Mouse (Mus musculus) spleen, postnatal 14 days (tissue): ENCODE results near the gene Erich6b.

Source experiments
- DNase-seq, 2 experiments: peaks; one replicate each; pipeline ENCODE4 v3.0.0; 2021 to 2022; ENCODE audit warnings: low spot score in 2 of 2

Gene Erich6b

DNA sequence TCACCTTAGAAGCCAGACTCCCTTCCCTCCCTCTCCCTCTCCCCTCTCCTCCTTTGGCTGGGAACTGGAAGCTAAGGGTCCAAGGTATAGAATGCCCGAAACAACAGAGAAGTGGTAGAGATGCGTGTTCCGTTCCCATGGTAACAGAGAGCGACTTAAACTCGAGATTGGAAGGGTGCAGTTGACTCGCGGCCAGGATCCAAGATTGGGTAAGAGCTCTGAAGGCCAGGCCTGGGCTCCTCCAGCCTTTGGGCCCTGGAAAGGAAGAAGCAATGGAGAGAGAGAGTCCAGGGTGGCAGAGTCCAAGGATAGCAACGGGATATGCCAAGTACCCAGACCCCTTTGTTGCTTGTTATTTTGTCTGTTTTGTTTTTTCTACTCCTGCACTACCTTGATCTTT, at the start of gene Erich6b:
Gene Erich6b (plus strand): TSS at position 180 of the 400 bp plus-strand sequence.
- no peak for DNase-seq

DNA sequence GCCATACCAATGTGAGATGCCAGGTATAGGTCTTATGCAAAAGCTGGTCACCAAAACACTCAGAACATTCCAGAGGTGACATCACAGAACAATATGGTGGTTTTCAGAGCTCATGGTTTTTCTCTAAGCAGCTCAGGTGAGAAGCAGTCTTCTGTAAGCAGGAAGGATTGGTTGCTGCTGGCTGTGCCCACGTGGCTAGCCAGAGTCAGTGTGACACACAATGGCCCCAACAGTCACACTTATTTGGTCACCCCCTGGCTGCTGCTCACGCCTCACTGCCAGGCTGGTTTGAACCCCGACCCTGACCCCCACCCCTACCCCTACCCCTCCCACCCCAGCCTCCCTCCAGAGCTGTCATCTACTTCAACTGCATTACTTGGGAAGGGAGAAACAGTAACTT, 49.1 kb upstream of the Erich6b start, which contains the start of gene Spert:
Gene Spert (minus strand): TSS at position 139 of the 400 bp plus-strand sequence.
- DNase-seq: no peak

- DNase-seq: no peak
Measured at GRCm38 (mm10) chr14:75609176-75609575, 32.9 kb upstream of the Erich6b start.

GRCm38 (mm10) chr14:75616375-75616774, 25.7 kb upstream of the Erich6b start:
- no peak for DNase-seq

- DNase-seq: no peak
Measured at GRCm38 (mm10) chr14:75622984-75623383, 19.1 kb upstream of the Erich6b start.

GRCm38 (mm10) chr14:75628870-75629269, 13.2 kb upstream of the Erich6b start:
- no peak for DNase-seq

GRCm38 (mm10) chr14:75635350-75635749, 6.7 kb upstream of the Erich6b start:
- DNase-seq: no peak

- no peak for DNase-seq
Measured at GRCm38 (mm10) chr14:75636107-75636506, 6.0 kb upstream of the Erich6b start.

GRCm38 (mm10) chr14:75637641-75638040, 4.4 kb upstream of the Erich6b start:
- DNase-seq: no peak

DNA sequence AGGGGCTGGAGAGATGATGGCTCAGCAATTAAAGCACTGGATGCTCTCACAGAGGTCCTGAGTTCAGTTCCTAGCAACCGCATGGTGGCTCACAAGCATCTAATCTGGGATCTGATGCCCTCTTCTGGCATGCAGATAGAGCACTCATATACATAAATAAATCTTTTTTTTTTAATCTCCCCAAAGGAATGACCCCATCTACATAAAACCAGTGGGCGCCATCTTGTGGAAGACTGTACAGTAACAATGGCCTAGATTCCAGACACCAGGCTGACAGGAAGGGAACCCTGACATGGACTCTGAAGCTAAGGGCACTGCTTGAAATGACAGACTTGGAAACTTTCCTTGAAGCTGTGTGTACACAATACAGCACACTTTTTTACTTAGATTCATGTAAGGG, 1.2 kb upstream of the Erich6b start:
- no peak for DNase-seq

- DNase-seq: no peak
Measured at GRCm38 (mm10) chr14:75641369-75641768, 690 bp upstream of the Erich6b start.

GRCm38 (mm10) chr14:75645461-75645860, 3.4 kb downstream of the Erich6b start:
- no peak for DNase-seq

GRCm38 (mm10) chr14:75646060-75646459, 4.0 kb downstream of the Erich6b start:
- DNase-seq: no peak

DNA sequence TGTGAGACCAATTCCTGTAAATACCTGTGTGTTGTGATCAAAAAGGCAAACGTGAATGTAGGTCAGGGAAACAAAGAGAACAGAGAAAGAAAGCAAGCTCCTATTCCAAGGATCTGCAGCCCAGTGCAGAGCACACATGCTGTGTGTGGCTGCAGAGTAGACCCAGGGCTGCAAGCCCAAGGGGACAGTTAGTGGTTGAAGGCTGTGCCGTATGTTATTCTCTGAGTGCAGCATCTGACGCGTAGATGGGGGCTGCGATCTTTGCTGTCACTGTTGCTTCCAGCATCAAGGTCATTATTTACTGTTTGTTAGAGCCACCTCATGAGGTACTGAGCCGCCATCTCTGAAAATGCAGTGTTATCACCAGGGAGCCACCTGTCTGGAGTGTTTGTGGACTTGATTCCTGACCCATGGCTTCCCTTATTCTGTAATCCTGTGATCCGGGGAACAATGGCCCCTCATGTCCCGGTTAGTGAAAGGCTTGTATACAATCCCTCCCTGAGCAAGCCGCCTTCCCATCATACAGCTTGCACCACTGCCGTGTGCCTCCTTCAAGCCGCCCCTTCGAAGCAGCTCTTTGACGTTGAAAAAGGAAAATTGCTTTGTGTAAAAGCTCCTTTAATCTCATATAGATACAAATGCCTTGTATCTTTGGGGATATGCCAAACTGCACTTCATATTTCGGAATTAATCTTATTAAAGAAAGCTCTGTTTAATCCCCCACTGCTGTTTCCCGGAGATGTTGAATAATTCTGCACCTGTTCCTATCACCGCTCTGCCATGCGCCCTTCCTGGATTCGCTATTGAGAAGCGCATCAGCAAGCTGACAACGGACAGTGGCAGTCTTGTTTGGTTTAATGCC, 5.1 kb downstream of the Erich6b start:
- no peak for DNase-seq

- no peak for DNase-seq
Measured at GRCm38 (mm10) chr14:75660936-75661335, 18.9 kb downstream of the Erich6b start.

GRCm38 (mm10) chr14:75661548-75661947, 19.5 kb downstream of the Erich6b start:
- no peak for DNase-seq

- DNase-seq: no peak
Measured at GRCm38 (mm10) chr14:75665430-75666180, 23.5 kb downstream of the Erich6b start.

DNA sequence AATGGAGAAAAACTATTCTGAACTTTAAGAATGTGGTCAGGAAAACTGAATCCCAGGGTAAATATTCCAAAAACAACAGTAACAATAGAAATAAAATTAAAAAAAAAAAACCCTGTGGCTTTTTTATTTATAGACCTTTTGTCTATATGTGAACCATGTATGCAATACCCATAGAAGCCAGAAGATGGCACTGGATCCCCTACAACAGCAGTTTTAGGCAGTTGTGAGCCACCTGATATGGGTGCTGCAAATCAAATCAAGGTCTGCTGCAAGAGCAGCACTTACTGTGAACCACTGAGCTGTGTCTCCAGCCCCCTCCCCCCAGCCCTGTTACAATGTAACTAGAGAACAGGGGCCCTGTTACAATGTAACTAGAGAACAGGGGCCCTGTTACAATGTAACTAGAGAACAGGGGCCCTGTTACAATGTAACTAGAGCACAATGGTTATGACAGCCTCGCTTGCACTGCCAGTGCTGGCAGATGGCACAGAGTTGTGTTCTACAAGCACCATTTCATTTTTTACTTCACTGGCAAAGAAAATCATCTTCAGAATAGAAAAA, 27.1 kb downstream of the Erich6b start:
- DNase-seq: no peak

DNA sequence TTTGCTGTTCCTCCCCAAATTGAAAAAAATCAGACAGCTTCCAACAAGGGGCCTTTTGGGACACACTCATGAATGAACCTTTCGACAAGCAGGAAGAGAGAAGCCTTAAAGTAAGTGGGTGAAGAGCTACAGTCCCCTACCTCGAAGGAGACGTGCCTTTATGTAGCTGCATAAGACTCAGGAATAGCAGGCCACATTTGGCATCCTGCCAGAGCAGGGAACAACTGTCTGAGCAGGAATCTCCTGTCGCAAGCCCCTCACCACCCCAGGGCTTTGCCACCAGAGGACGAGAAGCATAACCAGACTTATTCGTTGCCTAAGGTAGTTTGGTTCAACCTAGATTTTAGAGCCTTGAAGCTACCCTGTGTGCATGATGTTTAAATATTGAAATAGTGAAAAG, 34.3 kb downstream of the Erich6b start:
- no peak for DNase-seq

DNA sequence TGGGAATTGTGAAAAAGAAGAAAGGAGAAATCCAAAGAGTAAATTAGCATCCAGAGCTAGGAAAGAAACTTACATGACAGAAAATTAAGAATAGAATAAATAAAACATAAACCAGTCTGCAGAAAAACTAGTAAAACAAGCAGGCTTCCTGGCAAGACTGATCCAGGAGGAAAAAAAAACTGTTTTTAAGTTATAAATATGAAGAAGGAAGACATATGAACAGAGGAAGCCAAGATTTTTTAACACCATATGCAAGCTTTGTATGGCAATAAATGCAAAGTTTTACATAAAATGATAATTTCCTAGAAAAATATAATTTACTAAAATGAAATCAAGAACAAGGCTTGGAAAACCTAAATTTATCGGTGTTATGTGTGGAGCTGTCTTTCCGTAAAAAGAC, 48.4 kb downstream of the Erich6b start:
- DNase-seq: no peak

GRCm38 (mm10) chr14:75696096-75696495, 54.0 kb downstream of the Erich6b start:
- DNase-seq: no peak

DNA sequence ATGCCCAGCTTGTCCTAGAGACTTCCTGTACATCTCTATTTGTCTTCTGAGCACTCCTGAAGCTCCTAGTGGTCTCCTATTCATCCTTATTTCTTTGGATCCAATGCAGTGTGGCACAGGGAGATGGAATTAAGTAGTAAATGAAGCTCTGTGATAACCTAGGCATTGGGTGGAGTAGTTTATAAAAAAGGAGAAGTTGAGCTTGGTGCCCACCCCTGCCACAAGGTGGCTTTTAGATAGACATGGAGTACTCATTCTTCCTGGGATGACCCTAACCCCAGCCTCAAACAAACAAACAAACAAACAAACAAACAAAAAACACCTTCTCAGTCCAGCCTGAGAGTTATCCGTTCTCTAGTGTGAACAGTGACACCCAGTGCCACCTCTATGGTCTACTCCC, 55.9 kb downstream of the Erich6b start:
- DNase-seq: no peak

- DNase-seq: no peak
Measured at GRCm38 (mm10) chr14:75706647-75707046, 64.6 kb downstream of the Erich6b start.
